Mouse (Mus musculus) midbrain, embryonic 16.5 days (tissue): Measurements from ENCODE around the gene Mgat4e. TPM values are rescaled to one million over a fixed set of nuclear protein-coding genes. Genes with fewer than 3 reads are reported as not detected.
A peak's percentile ranks its signal among the peaks of the same experiment; 100 is the strongest.
"Not testable (repeated sequence)": the region's sequence is repeated elsewhere in the genome, so short reads cannot be mapped to it uniquely, and the experiment has no call there.

Experiments used
- ATAC-seq: fragments of 200-750 bp; cut with Nextera tagmentation; 2 replicates; pipeline ENCODE4 v1.8.0; 2017; ENCODE audit warnings: moderate TSS enrichment
- H3K27ac ChIP-seq: fragments of 300-500 bp; sonication (generic); 2 replicates; pipeline ENCODE4 v1.5.1; 2014; ENCODE audit warnings: mild to moderate bottlenecking, low read length, mixed read lengths
- H3K27me3 ChIP-seq: fragments of 300-500 bp; sonication (generic); 2 replicates; pipeline ENCODE4 v1.6.1; 2014; ENCODE audit warnings: low read depth, low read length, mixed read lengths; ENCODE audit not compliant: control insufficient read depth, insufficient read depth
- H3K36me3 ChIP-seq: fragments of 300-500 bp; sonication (generic); 2 replicates; pipeline ENCODE4 v1.6.1; 2014; ENCODE audit warnings: mild to moderate bottlenecking, low read length, moderate library complexity, mixed read lengths; ENCODE audit not compliant: control insufficient read depth, insufficient read depth
- H3K4me1 ChIP-seq: fragments of 300-500 bp; sonication (generic); 2 replicates; pipeline ENCODE4 v1.6.1; 2014; ENCODE audit warnings: mild to moderate bottlenecking, low read length, mixed read lengths; ENCODE audit not compliant: control insufficient read depth, insufficient read depth
- H3K4me2 ChIP-seq: fragments of 300-500 bp; sonication (generic); 2 replicates; pipeline ENCODE4 v1.6.1; 2014; ENCODE audit warnings: mild to moderate bottlenecking, low read length, mixed read lengths
- H3K4me3 ChIP-seq: fragments of 300-500 bp; sonication (generic); 2 replicates; pipeline ENCODE4 v1.5.1; 2014; ENCODE audit warnings: low read depth, mild to moderate bottlenecking, low read length, moderate library complexity, mixed read lengths
- H3K9ac ChIP-seq: fragments of 300-500 bp; sonication (generic); 2 replicates; pipeline ENCODE4 v1.6.1; 2014; ENCODE audit warnings: low read depth, low read length, mixed read lengths
- H3K9me3 ChIP-seq: fragments of 300-500 bp; sonication (generic); replicated peaks from 2 replicates; pipeline ENCODE4 v1.6.1; 2014; ENCODE audit warnings: mild to moderate bottlenecking, low read length, mixed read lengths; ENCODE audit not compliant: control insufficient read depth, poor library complexity, severe bottlenecking
- WGBS: fragments of 180-500 bp; shearing (Covaris S2); extraction: QIAGEN DNeasy Blood & Tissue Kit; methylation state at CpG from one replicate; pipeline ENCODE4 v1.1.7; 2014; 5-methylcytosine and 5-hydroxymethylcytosine counted together
- polyA plus RNA-seq: library from polyadenylated mRNA; unstranded; fragments of >200 nt; fragmentation: Nextera tagmentation; extraction: Ambion mirVana; gene quantifications from 2 replicates; pipeline ENCODE4 v1.2.1, GENCODE M21; 2015

Gene Mgat4e
- polyA plus RNA-seq, 1 experiment from 2014 or later, result not detected

- Histone ChIP-seq H3K36me3 (no peaks in the 10 kb centered on the region), H3K27me3 (no peaks in the 10 kb centered on the region), H3K4me3 (no peak overlapping the region), H3K4me2 (no peak overlapping the region), H3K9me3 (no peaks in the 10 kb centered on the region), H3K9ac (no peak overlapping the region), H3K4me1 (no peaks in the 10 kb centered on the region), H3K27ac (no peak overlapping the region)
- WGBS, result 83% methylated on average over 8 of the region's 8 CpGs
- ATAC-seq, result no peak
Observed at GRCm38 (mm10) chr1:134520001-134520721, 29.3 kb downstream of the Mgat4e start.

DNA sequence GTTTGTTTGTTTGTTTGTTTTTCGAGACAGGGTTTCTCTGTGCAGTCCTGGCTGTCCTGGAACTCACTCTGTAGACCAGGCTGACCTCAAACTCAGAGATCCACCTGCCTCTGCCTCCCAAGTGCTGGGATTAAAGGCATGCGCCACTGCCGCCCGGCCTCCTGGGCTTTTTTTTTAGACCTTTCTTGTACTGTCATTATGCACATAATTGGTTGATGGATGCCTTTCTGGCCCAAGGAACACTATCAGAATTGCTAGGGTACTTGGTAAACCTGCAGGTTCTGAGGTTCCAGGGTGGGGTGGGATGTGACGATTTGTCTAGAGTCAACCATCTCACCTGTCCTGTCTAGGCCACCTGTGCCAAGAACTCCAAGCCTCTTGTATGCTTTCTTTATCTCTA is 30.3 kb downstream of the Mgat4e start:
- ATAC-seq, H3K9me3 ChIP-seq, H3K4me3 ChIP-seq, H3K4me1 ChIP-seq, H3K27me3 ChIP-seq, H3K27ac ChIP-seq, H3K4me2 ChIP-seq, H3K36me3 ChIP-seq, H3K9ac ChIP-seq: not testable (repeated sequence)
- WGBS, result 93% methylated on average over 5 of the region's 5 CpGs

- H3K4me3 ChIP-seq, result no peak overlapping the region
- no peaks in the 10 kb centered on the region for H3K27me3 ChIP-seq
- WGBS, result 12% methylated on average over 7 of the region's 7 CpGs
- no peak for ATAC-seq
- no peak overlapping the region for H3K4me2 ChIP-seq
- H3K9me3 ChIP-seq, result no peaks in the 10 kb centered on the region
- no peaks in the 10 kb centered on the region for H3K36me3 ChIP-seq
- H3K9ac ChIP-seq, result no peak overlapping the region
- no peaks in the 10 kb centered on the region for H3K4me1 ChIP-seq
- no peak overlapping the region for H3K27ac ChIP-seq
Observed at GRCm38 (mm10) chr1:134518677-134519076, 30.8 kb downstream of the Mgat4e start.

- H3K4me1 ChIP-seq, ATAC-seq, H3K27me3 ChIP-seq, H3K36me3 ChIP-seq, H3K4me3 ChIP-seq, H3K4me2 ChIP-seq, H3K27ac ChIP-seq, H3K9me3 ChIP-seq, H3K9ac ChIP-seq: not testable (repeated sequence)
- 99% methylated on average over 11 of the region's 14 CpGs for WGBS
Observed at GRCm38 (mm10) chr1:134517841-134518240, 31.6 kb downstream of the Mgat4e start.

- ATAC-seq, result no peak
- Histone ChIP-seq H3K4me1 (no peaks in the 10 kb centered on the region; the same call in 1 of the 2 replicates), H3K27ac (no peak overlapping the region; the same call in 1 of the 2 replicates), H3K36me3 (no peaks in the 10 kb centered on the region), H3K9me3 (no peaks in the 10 kb centered on the region), H3K4me2 (no peak overlapping the region), H3K27me3 (0 out of 2 replicates have a peak, but pooled peaks cover 2% of the 10 kb centered on the region), H3K9ac (no peak overlapping the region), H3K4me3 (no peak overlapping the region)
- WGBS, result 8% methylated on average over 4 of the region's 4 CpGs
Observed at GRCm38 (mm10) chr1:134516491-134517198, 32.8 kb downstream of the Mgat4e start.

- Histone ChIP-seq H3K36me3 (no peaks in the 10 kb centered on the region), H3K4me1 (no peaks in the 10 kb centered on the region; the same call in 1 of the 2 replicates), H3K9me3 (no peaks in the 10 kb centered on the region), H3K9ac (no peak overlapping the region), H3K4me3 (no peak overlapping the region), H3K27ac (no peak overlapping the region), H3K4me2 (no peak overlapping the region), H3K27me3 (0 out of 2 replicates have a peak, but pooled peaks cover 2% of the 10 kb centered on the region)
- ATAC-seq, result no peak
- WGBS, result 85% methylated on average over 2 of the region's 2 CpGs
Observed at GRCm38 (mm10) chr1:134515891-134516290, 33.6 kb downstream of the Mgat4e start.

- Histone ChIP-seq H3K27ac (no peak overlapping the region), H3K9me3 (no peaks in the 10 kb centered on the region), H3K27me3 (0 out of 2 replicates have a peak, but pooled peaks cover 2% of the 10 kb centered on the region), H3K4me1 (no peaks in the 10 kb centered on the region; the same call in 1 of the 2 replicates), H3K4me2 (peak overlapping the region; percentile 60; the same call in 1 of the 2 replicates), H3K4me3 (no peak overlapping the region), H3K9ac (no peak overlapping the region), H3K36me3 (no peaks in the 10 kb centered on the region)
- ATAC-seq, result no peak
- WGBS, result 45% methylated on average over 16 of the region's 16 CpGs
Observed at GRCm38 (mm10) chr1:134513876-134514590, 35.4 kb downstream of the Mgat4e start.

DNA sequence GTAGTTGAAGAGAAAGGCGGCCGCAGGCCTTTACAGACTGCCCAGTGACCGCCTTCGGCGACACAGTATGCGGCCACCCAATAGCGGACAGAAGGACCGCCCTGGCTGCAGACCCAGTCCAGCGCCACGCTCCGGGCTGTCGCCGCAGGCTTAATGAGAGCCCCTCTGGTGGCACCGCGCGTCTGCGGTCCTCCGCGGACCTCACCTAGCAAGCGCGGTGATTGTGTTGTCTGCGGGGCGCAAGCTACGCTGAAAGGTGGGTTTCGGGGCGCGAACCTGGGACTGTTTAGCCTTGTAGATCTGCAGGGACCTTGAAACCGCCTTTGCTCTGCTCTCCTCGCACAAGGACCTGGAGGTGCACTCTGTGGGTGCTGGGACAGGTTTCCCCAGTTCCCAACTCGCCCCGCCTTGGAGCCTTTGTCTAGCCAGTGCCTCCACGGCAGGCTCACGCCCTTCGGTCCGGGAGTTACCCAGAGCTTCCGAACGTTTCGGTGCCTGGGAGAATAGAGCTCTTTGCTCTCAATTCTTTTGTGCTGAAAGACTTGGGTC is 36.1 kb downstream of the Mgat4e start:
- peak overlapping the region; percentile 60 for H3K4me2 ChIP-seq

More for the DNA sequence above, 36.1 kb downstream of the Mgat4e start:
- H3K36me3 ChIP-seq, result peaks cover 3% of the 10 kb centered on the region; the same call in 1 of the 2 replicates
- H3K4me3 ChIP-seq, result peak overlapping the region; percentile 29
- WGBS, result 1% methylated on average over 37 of the region's 38 CpGs
- no peaks in the 10 kb centered on the region; the same call in 1 of the 2 replicates for H3K4me1 ChIP-seq
- H3K27ac ChIP-seq, result no peak overlapping the region
- peak overlapping the region; percentile 49 for H3K9ac ChIP-seq
- H3K9me3 ChIP-seq, result no peaks in the 10 kb centered on the region
- 0 out of 2 replicates have a peak, but pooled peaks cover 2% of the 10 kb centered on the region for H3K27me3 ChIP-seq
- no peak for ATAC-seq
